Mouse (Mus musculus): ENCODE data around the gene Nolc1. TPM values are rescaled to one million over a fixed set of nuclear protein-coding genes. Genes with fewer than 3 reads are reported as not detected.

Gene Nolc1
- polyA plus RNA-seq, 1 experiment from 2014 or later = 77.1 TPM

DNA sequence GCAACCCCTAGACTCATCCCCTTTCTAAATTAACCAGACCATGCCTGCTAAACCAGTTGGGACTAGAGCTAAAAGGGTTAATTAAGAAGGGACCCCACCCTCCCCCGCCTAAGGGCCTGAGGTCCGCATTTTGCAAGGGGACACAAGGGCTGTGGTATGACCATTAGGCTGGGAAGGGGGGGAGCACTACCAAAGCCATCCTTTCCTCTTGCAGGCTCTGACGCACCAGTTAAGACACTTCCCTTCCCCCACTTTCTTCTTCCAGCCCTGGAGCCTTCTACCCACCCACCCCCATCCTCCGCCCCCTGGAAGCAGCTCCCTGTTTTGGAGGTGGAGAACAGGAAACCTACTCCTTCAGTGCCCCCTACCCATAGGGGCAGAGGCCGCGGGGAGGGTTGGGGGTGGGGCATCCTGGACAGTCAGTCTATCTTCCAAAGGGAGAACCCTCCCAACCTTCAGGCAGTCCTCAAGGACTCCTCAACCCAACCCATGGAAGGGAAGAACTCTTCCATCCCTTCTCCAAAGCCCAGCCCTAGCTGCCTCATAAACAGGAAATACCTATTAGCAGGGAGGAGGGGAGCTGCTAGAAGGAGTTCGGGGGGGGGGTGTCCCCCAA lies 29.9 kb upstream of the Nolc1 start:
- peaks cover 43% of the 10 kb centered on the region for H3K4me1 ChIP-seq (ENCODE audit: control insufficient read depth, insufficient read depth, low read length)
- peak overlapping the region; percentile 87 for H3K4me2 ChIP-seq (ENCODE audit: low read depth, low read length)
- no peaks in the 10 kb centered on the region for H3K36me3 ChIP-seq (ENCODE audit: control insufficient read depth, insufficient read depth, low read length)
- DNase-seq (ENCODE audit: low spot score) (peak; percentile 91), ATAC-seq (ENCODE audit: low read depth) (peak; percentile 34)
- H3K27ac ChIP-seq (replicated peaks; ENCODE audit: low read depth, low read length) = peak overlapping the region; percentile 99
- no peaks in the 10 kb centered on the region for H3K9me3 ChIP-seq (ENCODE audit: control insufficient read depth, low read length)
- peak overlapping the region; percentile 98 for H3K4me3 ChIP-seq (ENCODE audit: low read depth, low read length)
- peak overlapping the region; percentile 99 for H3K9ac ChIP-seq (ENCODE audit: low read depth, low read length)
- no peaks in the 10 kb centered on the region for H3K27me3 ChIP-seq (replicated peaks; ENCODE audit: control insufficient read depth, insufficient read depth, low read length)
- 0% methylated on average over 7 of the region's 7 CpGs for WGBS

DNA sequence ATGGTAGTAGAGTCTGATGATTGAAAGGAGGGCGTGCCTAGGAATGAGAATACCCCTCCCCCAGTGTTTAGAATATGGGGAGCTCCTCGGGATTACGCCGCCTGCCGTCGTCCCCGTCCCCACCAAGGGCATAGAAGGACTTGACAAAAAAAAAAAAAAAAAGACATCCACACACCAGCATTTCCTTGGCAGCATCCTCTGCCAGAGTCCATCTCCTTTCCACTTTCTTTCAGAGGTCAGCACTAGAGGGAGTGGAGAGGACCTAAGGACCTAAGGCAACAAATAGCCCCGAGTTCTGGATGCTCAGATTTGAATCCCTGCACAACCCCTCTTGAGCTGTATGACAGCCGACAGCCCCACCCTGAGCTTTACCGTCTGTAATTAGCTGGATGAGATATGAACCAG lies 29.0 kb upstream of the Nolc1 start:
- no peak for ATAC-seq (ENCODE audit: low read depth)
- H3K4me2 ChIP-seq (ENCODE audit: low read depth, low read length) = peak overlapping the region; percentile 87
- H3K9ac ChIP-seq (ENCODE audit: low read depth, low read length) = no peak overlapping the region; the same call in 1 of the 2 replicates
- peak overlapping the region; percentile 99 for H3K27ac ChIP-seq (replicated peaks; ENCODE audit: low read depth, low read length)
- WGBS = 3% methylated on average over 10 of the region's 10 CpGs
- peaks cover 35% of the 10 kb centered on the region for H3K4me1 ChIP-seq (ENCODE audit: control insufficient read depth, insufficient read depth, low read length)
- peak; percentile 24 for DNase-seq (ENCODE audit: low spot score)
- no peaks in the 10 kb centered on the region for H3K27me3 ChIP-seq (replicated peaks; ENCODE audit: control insufficient read depth, insufficient read depth, low read length)
- H3K9me3 ChIP-seq (ENCODE audit: control insufficient read depth, low read length) = no peaks in the 10 kb centered on the region
- no peaks in the 10 kb centered on the region for H3K36me3 ChIP-seq (ENCODE audit: control insufficient read depth, insufficient read depth, low read length)
- 0 out of 2 replicates have a peak overlapping the region, but pooled peaks have one; percentile 98 for H3K4me3 ChIP-seq (ENCODE audit: low read depth, low read length)

DNA sequence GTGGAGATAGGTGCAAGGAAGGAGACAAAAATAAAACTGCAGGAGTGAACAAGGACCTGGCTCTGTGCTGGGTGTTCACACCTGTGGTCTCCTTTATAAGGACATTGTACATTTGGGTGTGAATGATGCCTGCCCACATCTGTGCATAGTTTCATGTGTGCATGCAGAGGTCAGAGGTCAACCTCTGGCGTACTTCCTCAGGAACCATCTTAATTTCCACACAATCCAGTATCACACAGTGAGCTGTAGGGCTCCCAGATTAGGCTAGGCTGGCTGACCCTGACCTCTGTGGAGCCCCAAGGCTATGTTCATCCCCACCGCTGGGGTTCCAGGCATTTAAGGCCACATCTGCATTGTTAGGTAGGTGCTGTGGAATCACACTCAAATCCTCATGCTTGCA lies 28.2 kb upstream of the Nolc1 start:
- 21% methylated on average over 2 of the region's 2 CpGs for WGBS
- ATAC-seq (ENCODE audit: low read depth) (no peak), DNase-seq (ENCODE audit: low spot score) (no peak)
- H3K4me2 ChIP-seq (ENCODE audit: low read depth, low read length) = no peak overlapping the region
- no peak overlapping the region for H3K27ac ChIP-seq (replicated peaks; ENCODE audit: low read depth, low read length)
- no peak overlapping the region for H3K4me3 ChIP-seq (ENCODE audit: low read depth, low read length)
- H3K4me1 ChIP-seq (ENCODE audit: control insufficient read depth, insufficient read depth, low read length) = peaks cover 31% of the 10 kb centered on the region
- H3K27me3 ChIP-seq (replicated peaks; ENCODE audit: control insufficient read depth, insufficient read depth, low read length) = no peaks in the 10 kb centered on the region
- no peaks in the 10 kb centered on the region for H3K36me3 ChIP-seq (ENCODE audit: control insufficient read depth, insufficient read depth, low read length)
- no peaks in the 10 kb centered on the region for H3K9me3 ChIP-seq (ENCODE audit: control insufficient read depth, low read length)
- no peak overlapping the region for H3K9ac ChIP-seq (ENCODE audit: low read depth, low read length)

DNA sequence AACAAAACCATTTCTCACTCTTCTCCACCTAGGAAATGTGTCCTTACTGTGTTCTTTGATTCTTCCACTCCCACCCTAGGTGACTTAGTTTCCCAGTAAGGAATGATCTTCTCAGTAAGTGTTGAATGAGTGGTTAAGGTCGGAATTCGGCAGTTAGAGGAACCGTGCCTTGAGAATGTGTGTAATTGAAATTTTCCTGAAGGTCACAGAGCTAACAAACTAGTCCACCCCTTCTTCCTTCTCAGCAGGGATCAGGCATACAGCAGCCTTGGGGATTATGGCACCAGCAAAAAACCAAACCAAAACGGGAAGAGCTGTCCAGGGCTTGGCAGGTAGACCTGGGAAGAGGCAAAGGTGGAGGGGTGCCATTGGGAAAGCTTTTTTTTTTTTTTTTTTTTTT lies 26.5 kb upstream of the Nolc1 start:
- Histone ChIP-seq H3K4me1 (ENCODE audit: control insufficient read depth, insufficient read depth, low read length) (peaks cover 14% of the 10 kb centered on the region), H3K36me3 (ENCODE audit: control insufficient read depth, insufficient read depth, low read length) (no peaks in the 10 kb centered on the region), H3K9ac (ENCODE audit: low read depth, low read length) (no peak overlapping the region), H3K4me2 (ENCODE audit: low read depth, low read length) (no peak overlapping the region), H3K27me3 (replicated peaks; ENCODE audit: control insufficient read depth, insufficient read depth, low read length) (no peaks in the 10 kb centered on the region), H3K9me3 (ENCODE audit: control insufficient read depth, low read length) (no peaks in the 10 kb centered on the region), H3K27ac (replicated peaks; ENCODE audit: low read depth, low read length) (no peak overlapping the region), H3K4me3 (ENCODE audit: low read depth, low read length) (no peak overlapping the region)
- WGBS = 67% methylated on average over 4 of the region's 4 CpGs
- DNase-seq (ENCODE audit: low spot score) (no peak), ATAC-seq (ENCODE audit: low read depth) (no peak)

DNA sequence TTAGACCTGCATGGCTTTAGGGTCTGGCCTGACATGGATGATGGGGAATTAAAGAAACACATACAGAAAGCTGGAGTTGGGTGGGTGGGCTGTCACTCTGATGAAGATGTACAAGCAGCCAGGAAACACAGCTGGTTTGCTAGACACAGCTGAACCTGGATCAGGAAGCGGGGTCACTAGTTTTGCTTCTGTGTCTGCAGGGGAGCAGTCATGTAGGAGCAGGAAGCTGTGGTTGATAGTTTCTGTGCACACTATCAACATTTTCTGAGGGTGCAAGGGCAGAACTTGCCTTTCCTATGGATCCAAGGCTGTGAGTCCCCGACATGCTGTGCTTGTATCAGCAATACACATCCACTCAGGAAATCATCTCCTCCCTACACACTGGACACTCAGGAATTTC lies 25.2 kb upstream of the Nolc1 start:
- Histone ChIP-seq H3K4me3 (ENCODE audit: low read depth, low read length) (no peak overlapping the region), H3K27ac (replicated peaks; ENCODE audit: low read depth, low read length) (no peak overlapping the region), H3K27me3 (replicated peaks; ENCODE audit: control insufficient read depth, insufficient read depth, low read length) (no peaks in the 10 kb centered on the region), H3K4me1 (ENCODE audit: control insufficient read depth, insufficient read depth, low read length) (peaks cover 13% of the 10 kb centered on the region), H3K9me3 (ENCODE audit: control insufficient read depth, low read length) (no peaks in the 10 kb centered on the region), H3K4me2 (ENCODE audit: low read depth, low read length) (no peak overlapping the region), H3K9ac (ENCODE audit: low read depth, low read length) (no peak overlapping the region), H3K36me3 (ENCODE audit: control insufficient read depth, insufficient read depth, low read length) (no peaks in the 10 kb centered on the region)
- DNase-seq (ENCODE audit: low spot score) (no peak), ATAC-seq (ENCODE audit: low read depth) (no peak)
- 76% methylated on average over 2 of the region's 2 CpGs for WGBS

DNA sequence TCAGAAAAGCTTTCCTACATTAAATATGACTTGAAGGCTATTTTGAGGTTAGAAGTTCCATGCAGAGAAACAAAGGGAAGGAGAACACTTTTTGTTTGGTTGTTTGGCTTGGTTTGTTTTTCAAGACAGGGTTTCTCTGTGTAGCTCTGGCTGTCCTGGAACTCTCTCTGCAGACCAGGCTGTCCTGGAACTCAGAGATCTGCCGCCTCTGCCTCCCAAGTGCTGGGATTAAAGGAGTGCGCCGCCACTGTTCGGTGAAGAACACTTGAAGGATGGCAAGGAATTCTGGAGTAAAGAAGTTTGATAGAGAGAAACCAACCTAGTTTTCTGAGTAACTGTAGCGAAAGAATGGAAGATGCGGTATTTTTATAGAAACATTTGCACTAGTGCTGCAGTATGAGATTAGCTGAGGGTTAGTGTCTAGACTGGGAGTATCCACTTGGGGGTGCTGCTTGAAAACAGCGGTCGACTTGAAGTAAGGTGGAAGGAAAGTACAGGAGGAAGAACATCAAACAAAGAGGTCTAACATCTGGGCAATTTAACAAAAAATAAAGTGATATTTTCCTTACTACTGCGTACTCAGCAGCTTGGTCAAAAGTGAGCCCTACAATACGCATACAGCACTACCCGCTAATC lies 19.8 kb upstream of the Nolc1 start:
- Histone ChIP-seq H3K4me3 (ENCODE audit: low read depth, low read length) (peak overlapping the region; percentile 78), H3K27me3 (replicated peaks; ENCODE audit: control insufficient read depth, insufficient read depth, low read length) (no peaks in the 10 kb centered on the region), H3K36me3 (ENCODE audit: control insufficient read depth, insufficient read depth, low read length) (no peaks in the 10 kb centered on the region; the same call in 1 of the 2 replicates), H3K9me3 (ENCODE audit: control insufficient read depth, low read length) (no peaks in the 10 kb centered on the region), H3K9ac (ENCODE audit: low read depth, low read length) (no peak overlapping the region; the same call in 1 of the 2 replicates), H3K4me1 (ENCODE audit: control insufficient read depth, insufficient read depth, low read length) (peaks cover 10% of the 10 kb centered on the region; the same call in 1 of the 2 replicates), H3K27ac (replicated peaks; ENCODE audit: low read depth, low read length) (no peak overlapping the region), H3K4me2 (ENCODE audit: low read depth, low read length) (peak overlapping the region; percentile 68)
- peak; percentile 79 for ATAC-seq (ENCODE audit: low read depth)
- DNase-seq (ENCODE audit: low spot score) = no peak
- 1% methylated on average over 11 of the region's 11 CpGs for WGBS

DNA sequence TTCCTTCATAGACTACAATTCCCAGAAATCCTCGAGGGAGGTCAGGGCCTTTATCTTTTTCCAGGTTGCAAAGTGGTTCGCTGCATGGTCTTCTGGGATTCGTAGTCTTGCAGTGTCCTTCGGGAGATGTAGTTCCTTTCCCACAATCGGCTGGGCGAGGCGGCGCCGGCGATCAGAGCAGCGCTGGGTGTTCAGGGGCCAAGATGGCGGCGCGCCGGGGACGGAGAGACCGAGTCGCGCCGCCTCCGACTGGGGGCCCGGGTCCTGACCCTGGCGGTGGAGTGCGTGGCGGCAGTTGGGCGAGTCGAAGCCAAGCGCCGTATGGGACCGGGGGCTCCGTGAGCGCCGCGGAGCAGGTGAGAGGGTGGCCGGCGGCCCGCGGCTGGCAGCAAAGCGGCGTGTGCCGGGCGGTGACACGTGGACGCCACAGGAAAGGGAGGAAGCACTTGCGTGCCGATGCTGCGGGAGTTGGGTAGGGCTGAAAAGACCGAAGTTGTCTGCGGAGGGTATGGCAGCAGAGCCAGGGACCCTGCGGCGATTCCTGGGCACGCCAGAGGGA lies 19.2 kb upstream of the Nolc1 start:
- Histone ChIP-seq H3K9me3 (ENCODE audit: control insufficient read depth, low read length) (no peaks in the 10 kb centered on the region), H3K4me1 (ENCODE audit: control insufficient read depth, insufficient read depth, low read length) (peaks cover 10% of the 10 kb centered on the region; the same call in 1 of the 2 replicates), H3K27ac (replicated peaks; ENCODE audit: low read depth, low read length) (peak overlapping the region; percentile 94), H3K9ac (ENCODE audit: low read depth, low read length) (peak overlapping the region; percentile 79), H3K27me3 (replicated peaks; ENCODE audit: control insufficient read depth, insufficient read depth, low read length) (no peaks in the 10 kb centered on the region), H3K36me3 (ENCODE audit: control insufficient read depth, insufficient read depth, low read length) (peaks cover 4% of the 10 kb centered on the region), H3K4me3 (ENCODE audit: low read depth, low read length) (peak overlapping the region; percentile 78), H3K4me2 (ENCODE audit: low read depth, low read length) (peak overlapping the region; percentile 68)
- WGBS = 3% methylated on average over 41 of the region's 52 CpGs
- peak; percentile 99 for DNase-seq (ENCODE audit: low spot score)
- ATAC-seq (ENCODE audit: low read depth) = peak; percentile 98

DNA sequence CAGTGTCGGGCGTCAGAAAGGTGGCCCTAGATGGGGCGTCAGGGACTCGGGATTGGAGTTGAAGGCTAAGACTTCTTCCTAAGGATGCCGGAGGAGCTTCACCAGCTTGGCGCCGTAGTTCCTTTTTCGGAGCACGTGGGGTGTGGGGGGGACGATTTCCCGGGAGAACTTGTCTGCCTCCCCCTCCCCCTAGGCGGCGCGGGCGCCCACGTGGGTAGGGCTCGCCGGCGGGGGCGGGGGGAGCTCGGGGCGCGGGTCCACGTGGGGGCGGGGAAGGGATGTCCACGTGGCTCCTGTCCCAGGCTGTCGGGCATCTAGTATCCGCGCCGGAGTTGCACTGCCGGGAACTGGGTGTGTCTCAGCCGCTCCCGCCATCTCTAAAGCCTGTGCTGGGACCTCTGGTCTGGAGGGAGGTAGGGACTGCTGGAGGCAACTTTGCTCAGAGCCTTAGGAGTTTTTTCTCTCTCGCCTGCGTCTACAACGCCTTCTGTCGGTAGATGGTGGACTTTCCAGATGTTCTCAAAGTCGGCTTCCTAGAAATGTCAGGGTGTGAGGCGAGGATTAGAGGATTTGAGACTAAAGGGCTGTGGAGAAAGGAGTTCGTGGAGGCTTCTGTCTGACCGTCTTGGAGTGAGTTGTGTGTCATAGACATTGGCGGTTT lies 18.6 kb upstream of the Nolc1 start:
- DNase-seq (ENCODE audit: low spot score) (peak; percentile 88), ATAC-seq (ENCODE audit: low read depth) (peak; percentile 66)
- WGBS = 0% methylated on average over 19 of the region's 42 CpGs
- Histone ChIP-seq H3K9me3 (ENCODE audit: control insufficient read depth, low read length) (no peaks in the 10 kb centered on the region), H3K36me3 (ENCODE audit: control insufficient read depth, insufficient read depth, low read length) (peaks cover 10% of the 10 kb centered on the region), H3K27ac (replicated peaks; ENCODE audit: low read depth, low read length) (peak overlapping the region; percentile 94), H3K9ac (ENCODE audit: low read depth, low read length) (peak overlapping the region; percentile 79), H3K27me3 (replicated peaks; ENCODE audit: control insufficient read depth, insufficient read depth, low read length) (no peaks in the 10 kb centered on the region), H3K4me3 (ENCODE audit: low read depth, low read length) (peak overlapping the region; percentile 78), H3K4me2 (ENCODE audit: low read depth, low read length) (peak overlapping the region; percentile 68), H3K4me1 (ENCODE audit: control insufficient read depth, insufficient read depth, low read length) (peaks cover 10% of the 10 kb centered on the region; the same call in 1 of the 2 replicates)

Measured in embryonic facial prominence, embryonic 14.5 days (tissue).